Mouse (Mus musculus) frontal cortex, adult (tissue): ENCODE results near the gene Cacna1c.

Experiments used
- ATAC-seq: cut with Nextera tagmentation; 2 replicates; pipeline ENCODE4 v1.9.2; 2017; ENCODE audit warnings: mild to moderate bottlenecking, moderate library complexity, mixed read lengths; ENCODE audit not compliant: low TSS enrichment

Gene Cacna1c

GRCm38 (mm10) chr6:119009526-119009925 is 186.7 kb downstream of the Cacna1c start:
- ATAC-seq, result no peak

GRCm38 (mm10) chr6:119008638-119009166 is 187.5 kb downstream of the Cacna1c start:
- ATAC-seq, result no peak

GRCm38 (mm10) chr6:119004596-119004995 is 191.6 kb downstream of the Cacna1c start:
- ATAC-seq, result peak; percentile 87

- no peak for ATAC-seq
Measured at GRCm38 (mm10) chr6:119001442-119001841, 194.8 kb downstream of the Cacna1c start.

- ATAC-seq, result no peak
Measured at GRCm38 (mm10) chr6:119000255-119000654, 196.0 kb downstream of the Cacna1c start.

GRCm38 (mm10) chr6:118999329-118999875 is 196.8 kb downstream of the Cacna1c start:
- no peak for ATAC-seq

- no peak for ATAC-seq
Measured at GRCm38 (mm10) chr6:118997397-118997796, 198.8 kb downstream of the Cacna1c start.

GRCm38 (mm10) chr6:118994272-118995061 is 201.8 kb downstream of the Cacna1c start:
- ATAC-seq, result no peak

- no peak for ATAC-seq
Measured at GRCm38 (mm10) chr6:118992391-118992790, 203.8 kb downstream of the Cacna1c start.

- peak; percentile 70; the same call in 1 of the 2 replicates for ATAC-seq
Measured at GRCm38 (mm10) chr6:118989999-118990776, 206.0 kb downstream of the Cacna1c start.

- no peak for ATAC-seq
Measured at GRCm38 (mm10) chr6:118984181-118984901, 211.9 kb downstream of the Cacna1c start.

GRCm38 (mm10) chr6:118983471-118984040 is 212.7 kb downstream of the Cacna1c start:
- ATAC-seq, result no peak

GRCm38 (mm10) chr6:118980265-118980664 is 216.0 kb downstream of the Cacna1c start:
- no peak for ATAC-seq

GRCm38 (mm10) chr6:118977443-118978271 is 218.6 kb downstream of the Cacna1c start:
- peak; percentile 78 for ATAC-seq

- ATAC-seq, result peak; percentile 43
Measured at GRCm38 (mm10) chr6:118976617-118977016, 219.6 kb downstream of the Cacna1c start.

- ATAC-seq, result no peak
Measured at GRCm38 (mm10) chr6:118971844-118972531, 224.2 kb downstream of the Cacna1c start.

- ATAC-seq, result no peak
Measured at GRCm38 (mm10) chr6:118968776-118969175, 227.4 kb downstream of the Cacna1c start.

- peak; percentile 64 for ATAC-seq
Measured at GRCm38 (mm10) chr6:118966904-118967303, 229.3 kb downstream of the Cacna1c start.

- peak; percentile 43 for ATAC-seq
Measured at GRCm38 (mm10) chr6:118965577-118965976, 230.6 kb downstream of the Cacna1c start.

GRCm38 (mm10) chr6:118963806-118964205 is 232.4 kb downstream of the Cacna1c start:
- no peak for ATAC-seq
